Mouse (Mus musculus): ENCODE data around the gene Zfp706. TPM values are rescaled to one million over a fixed set of nuclear protein-coding genes. Genes with fewer than 3 reads are reported as not detected.

The Zfp706 gene
- 191 TPM for polyA plus RNA-seq (2014; fragmentation: Illumina TruSeq; extraction: RNeasy Lipid Tissue Mini Kit (QIAGEN cat#74804))

GRCm38 (mm10) chr15:37007233-37007958 is at the start of gene Zfp706:
Gene Zfp706, minus strand, starts transcription at chr15:37007773.

All from ovary, adult 10 weeks (tissue).